Comparison of ENCODE assay signal across 13 mouse cellular contexts in genomic region chr1:58716162-58716882, GRCm38 (mm10). TPM values are rescaled to one million over a fixed set of nuclear protein-coding genes. Genes with fewer than 3 reads are reported as not detected.
A peak's percentile ranks its signal among the peaks of the same experiment; 100 is the strongest.
DNase-seq lines count a peak whose midpoint lies in the region; ATAC-seq and TF ChIP-seq lines count a peak whose summit lies in the region.
"Had no signal": no experiment of that assay in that cellular context is flagged by ENCODE, and none has a peak within 500 bp of the region (broad histone marks: within the 10 kb centered on the region; RNA-seq: fewer than 3 reads in every experiment).

No protein-coding gene starts in this region.

- peak overlapping the region; percentile 31 for H3K4me2 ChIP-seq in lung, embryonic 14.5 days
- H3K4me2 ChIP-seq in hindbrain, embryonic 16.5 days (ENCODE audit: low read length), result no peak overlapping the region

- peaks cover 82% of the 10 kb centered on the region for H3K79me2 ChIP-seq in macrophage (ENCODE audit: inconsistent target)

- TF ChIP-seq CTCF in gastrocnemius, adult 2 months (IDR thresholded peaks at IDR 0.05), result no peak
- TF ChIP-seq CTCF in lung, embryonic 14.5 days (IDR thresholded peaks at IDR 0.05; ENCODE audit: low read depth), result no peak
- TF ChIP-seq CTCF in lung, adult 2 months (IDR thresholded peaks at IDR 0.05; ENCODE audit: insufficient read depth, low read length), result no peak
- no peak for TF ChIP-seq CTCF in embryonic fibroblast, embryonic 13.5 days (IDR thresholded peaks at IDR 0.05; ENCODE audit: borderline replicate concordance, insufficient read depth, low read length)

- 0 out of 2 replicates have a peak, but pooled peaks cover 5% of the 10 kb centered on the region for H3K4me1 ChIP-seq in lung, embryonic 14.5 days (ENCODE audit: insufficient read depth)
- H3K4me1 ChIP-seq in lung, adult 2 months (ENCODE audit: control insufficient read depth, insufficient read depth, low read length), result peaks cover 18% of the 10 kb centered on the region
- H3K4me1 ChIP-seq in embryonic fibroblast, embryonic 13.5 days (ENCODE audit: control insufficient read depth, insufficient read depth, low read length), result no peaks in the 10 kb centered on the region
- H3K4me1 ChIP-seq in hindbrain, embryonic 16.5 days (ENCODE audit: control insufficient read depth, insufficient read depth, low read depth, low read length), result peaks cover 3% of the 10 kb centered on the region; the same call in 1 of the 2 replicates

- intact Hi-C loops in gastrocnemius, adult 2 months (cut with DNase I), result no loop called here

- peaks cover 50% of the 10 kb centered on the region for H3K36me3 ChIP-seq in lung, embryonic 14.5 days (ENCODE audit: insufficient read depth)
- H3K36me3 ChIP-seq in macrophage (ENCODE audit: inconsistent target), result 0 out of 2 replicates have a peak, but pooled peaks cover 6% of the 10 kb centered on the region
- H3K36me3 ChIP-seq in hindbrain, embryonic 16.5 days (ENCODE audit: control insufficient read depth, insufficient read depth, low read length), result peaks cover 2% of the 10 kb centered on the region; the same call in 1 of the 2 replicates

- 57% methylated on average over 7 of the region's 7 CpGs for WGBS in lung, embryonic 14.5 days
- WGBS in lung, adult 2 months, result 14% methylated on average over 7 of the region's 7 CpGs
- WGBS in macrophage (ENCODE audit: missing documents), result 2% methylated on average over 7 of the region's 7 CpGs
- 64% methylated on average over 7 of the region's 7 CpGs for WGBS in hindbrain, embryonic 16.5 days

- H3K9ac ChIP-seq in lung, embryonic 14.5 days, result no peak overlapping the region
- no peak overlapping the region for H3K9ac ChIP-seq in hindbrain, embryonic 16.5 days (ENCODE audit: low read depth, low read length)

- H3K9me3 ChIP-seq in lung, embryonic 14.5 days (ENCODE audit: low read depth, low read length), result no peaks in the 10 kb centered on the region
- H3K9me3 ChIP-seq in hindbrain, embryonic 16.5 days (ENCODE audit: control insufficient read depth, low read length), result no peaks in the 10 kb centered on the region

- H3K27ac ChIP-seq in gastrocnemius, adult 2 months, result peak overlapping the region; percentile 96
- no peak overlapping the region for H3K27ac ChIP-seq in lung, embryonic 14.5 days (ENCODE audit: low read depth)
- peak overlapping the region; percentile 60; the same call in 1 of the 2 replicates for H3K27ac ChIP-seq in embryonic fibroblast, embryonic 13.5 days (ENCODE audit: insufficient read depth, low read length)
- H3K27ac ChIP-seq in macrophage, result peak overlapping the region; percentile 98
- H3K27ac ChIP-seq in hindbrain, embryonic 16.5 days (ENCODE audit: low read depth, low read length), result no peak overlapping the region

- ATAC-seq in lung, embryonic 14.5 days (ENCODE audit: insufficient read depth), result no peak
- ATAC-seq in hindbrain, embryonic 16.5 days, result no peak

- H3K4me3 ChIP-seq in gastrocnemius, adult 2 months, result peak overlapping the region; percentile 88
- H3K4me3 ChIP-seq in lung, embryonic 14.5 days (ENCODE audit: low read depth, low read length), result no peak overlapping the region
- no peak overlapping the region for H3K4me3 ChIP-seq in lung, adult 2 months (replicated peaks; ENCODE audit: extremely low read depth, low read depth, low read length)
- peak overlapping the region; percentile 8; the same call in 1 of the 2 replicates for H3K4me3 ChIP-seq in embryonic fibroblast, embryonic 13.5 days (ENCODE audit: insufficient read depth, low read length)
- H3K4me3 ChIP-seq in macrophage (ENCODE audit: inconsistent target), result no peak overlapping the region; the same call in 1 of the 2 replicates
- H3K4me3 ChIP-seq in hindbrain, embryonic 16.5 days (ENCODE audit: low read length), result no peak overlapping the region

- no peaks in the 10 kb centered on the region for H3K27me3 ChIP-seq in lung, embryonic 14.5 days (ENCODE audit: insufficient read depth, low read length)
- no peaks in the 10 kb centered on the region for H3K27me3 ChIP-seq in hindbrain, embryonic 16.5 days (replicated peaks; ENCODE audit: control insufficient read depth, insufficient read depth, low read length)

- no peak for TF ChIP-seq POLR2A in lung, adult 2 months (IDR thresholded peaks at IDR 0.05; ENCODE audit: borderline replicate concordance, extremely low read depth, low read depth, low read length)
- TF ChIP-seq POLR2A in embryonic fibroblast, embryonic 13.5 days (IDR thresholded peaks at IDR 0.05; ENCODE audit: low read depth, low read length), result no peak

- DNase-seq in gastrocnemius, adult 2 months, result no peak
- DNase-seq in gastrocnemius, adult 8-10 months (ENCODE audit: low spot score in 2 of 2), result no peak
- DNase-seq in lung, embryonic 14.5 days, result peak; percentile 20
- no peak for DNase-seq in lung, adult 2 months
- DNase-seq in right cerebral cortex, postnatal 4 days, result no peak
- DNase-seq: gastrocnemius, postnatal 10 days had no signal

RNA-seq across cellular contexts. Expression of gene Cflar, which starts 5.0 kb away (rescaled TPM):
- total RNA-seq in gastrocnemius, adult 2 months (2021), result 10 to 100 TPM; 38.8 to 58.6 TPM
- total RNA-seq in gastrocnemius, adult 8-10 months (2022), result 10 to 100 TPM; 31.3 to 39.7 (median 38.9) TPM
- polyA plus RNA-seq in lung, embryonic 14.5 days (2014; fragmentation: Nextera tagmentation; extraction: Ambion mirVana), result 35.3 and 35.9 TPM in 2 replicates
- polyA plus RNA-seq in lung, adult 2 months (2012; rRNA removed), result 49.3 and 63.2 TPM in 2 replicates
- 51.2 and 68.0 TPM in 2 replicates for polyA plus RNA-seq in embryonic fibroblast, embryonic 13.5 days (2011; ENCODE audit: insufficient read length, low read depth, missing spikeins)
- total RNA-seq in macrophage (2018; cell fraction: chromatin; rRNA removed), result 1,000 to 10,000 TPM in 14 of 26 experiments, 100 to 1,000 TPM in 12; 263 to 1,825 (median 1,068) TPM
- 100 to 1,000 TPM in 22 of 26 experiments, 10 to 100 TPM in 4; 87.0 to 559 (median 288) TPM for total RNA-seq in macrophage (2018; cell fraction: cytosol; rRNA removed)
- 1,000 to 10,000 TPM in 17 of 26 experiments, 100 to 1,000 TPM in 9; 365 to 1,587 (median 1,196) TPM for total RNA-seq in macrophage (2018; cell fraction: nucleus; rRNA removed)
- 53.3 to 68.2 TPM (median 67.9 TPM) in 3 replicates for polyA plus RNA-seq in macrophage (2018)
- polyA plus RNA-seq in hindbrain, embryonic 16.5 days (2015; fragmentation: Nextera tagmentation; extraction: Ambion mirVana), result 16.3 and 16.8 TPM in 2 replicates

RNA-seq across cellular contexts. Expression of gene Als2cr12, which starts 20.5 kb away (rescaled TPM):
- total RNA-seq in gastrocnemius, adult 2 months (2021), result not detected
- total RNA-seq in gastrocnemius, adult 8-10 months (2022), result not detected
- polyA plus RNA-seq in lung, embryonic 14.5 days (2014; fragmentation: Nextera tagmentation; extraction: Ambion mirVana), result not detected in 2 replicates
- polyA plus RNA-seq in lung, adult 2 months (2012; rRNA removed), result 0.11 and 0.14 TPM in 2 replicates
- polyA plus RNA-seq in embryonic fibroblast, embryonic 13.5 days (2011; ENCODE audit: insufficient read length, low read depth, missing spikeins), result 0.55 TPM in 1 of 2 replicates, not detected in the other
- not detected for total RNA-seq in macrophage (2018; cell fraction: chromatin; rRNA removed)
- not detected for total RNA-seq in macrophage (2018; cell fraction: cytosol; rRNA removed)
- not detected for total RNA-seq in macrophage (2018; cell fraction: nucleus; rRNA removed)
- polyA plus RNA-seq in macrophage (2018), result not detected in 3 replicates
- not detected in 2 replicates for polyA plus RNA-seq in hindbrain, embryonic 16.5 days (2015; fragmentation: Nextera tagmentation; extraction: Ambion mirVana)
- total RNA-seq: gastrocnemius, postnatal 10 days; layer of hippocampus, postnatal 25 days; monocyte, adult 5-6 weeks had no signal
- polyA plus RNA-seq: adrenal gland, adult 2 months; cortical plate, adult 2 months had no signal

Comparison
In these comparisons a context has a peak if more than half of its experiments do, and no peak if none do; other contexts are left out.
1. H3K27ac ChIP-seq: peak in gastrocnemius, adult 2 months (single experiment), embryonic fibroblast, embryonic 13.5 days (single experiment) and macrophage (single experiment); none in lung, embryonic 14.5 days (single experiment) and hindbrain, embryonic 16.5 days (single experiment).
2. H3K4me3 ChIP-seq: peak in gastrocnemius, adult 2 months (single experiment) and embryonic fibroblast, embryonic 13.5 days (single experiment); none in lung, embryonic 14.5 days (single experiment), lung, adult 2 months (single experiment), macrophage (single experiment) and hindbrain, embryonic 16.5 days (single experiment).